Mouse (Mus musculus) thymus, adult 2 months (tissue): Measurements from ENCODE around the gene Klf2.

ENCODE experiments used
- CTCF ChIP-seq: fragments of 200-500 bp; IDR thresholded peaks from 2 replicates; pipeline ENCODE4 v1.5.1; 2012; ENCODE audit warnings: mild to moderate bottlenecking, control low read depth, low read length, moderate library complexity, borderline replicate concordance; ENCODE audit not compliant: control insufficient read depth, poor library complexity, insufficient read depth; ENCODE audit errors: extremely low read depth
- POLR2A ChIP-seq: fragments of 200-500 bp; IDR thresholded peaks from 2 replicates; pipeline ENCODE4 v1.6.1; 2012; ENCODE audit warnings: mild to moderate bottlenecking, low read length, control low read depth, moderate library complexity; ENCODE audit not compliant: control insufficient read depth, poor library complexity, insufficient read depth; ENCODE audit errors: extremely low read depth

- no peak for TF ChIP-seq POLR2A
- no peak for TF ChIP-seq CTCF
Observed at GRCm38 (mm10) chr8:72362754-72363153, 43.9 kb downstream of the Klf2 start.
